Mouse (Mus musculus) bone marrow macrophage, adult 2 months (primary cell): ENCODE results near the gene Olfr1185-ps1. TPM values are rescaled to one million over a fixed set of nuclear protein-coding genes. Genes with fewer than 3 reads are reported as not detected.
"Not testable (repeated sequence)": the region's sequence is repeated elsewhere in the genome, so short reads cannot be mapped to it uniquely, and the experiment has no call there.

Source experiments
- H3K27ac ChIP-seq: 2 replicates; pipeline ENCODE4 v1.5.1; 2012; ENCODE audit warnings: low read depth, low read length; ENCODE audit not compliant: insufficient read depth
- H3K4me1 ChIP-seq: 2 replicates; pipeline ENCODE4 v1.6.1; 2012; ENCODE audit warnings: low read length; ENCODE audit not compliant: control insufficient read depth, insufficient read depth
- H3K4me3 ChIP-seq: 2 replicates; pipeline ENCODE4 v1.5.1; 2012; ENCODE audit warnings: mild to moderate bottlenecking, low read length, moderate library complexity; ENCODE audit not compliant: insufficient read depth
- CTCF ChIP-seq: IDR thresholded peaks from 2 replicates; pipeline ENCODE4 v1.5.1; 2012; ENCODE audit warnings: low read depth, mild to moderate bottlenecking, low read length, moderate library complexity
- POLR2A ChIP-seq: IDR thresholded peaks from 2 replicates; pipeline ENCODE4 v1.6.1; 2012; ENCODE audit warnings: mild to moderate bottlenecking, low read depth, low read length, borderline replicate concordance
- polyA plus RNA-seq: library from polyadenylated mRNA; stranded (reverse); fragments of >200 nt; gene quantifications from 2 replicates; pipeline ENCODE4 v1.2.4, GENCODE M21; 2012; ENCODE audit not compliant: missing spikeins, insufficient read depth, insufficient read length

The Olfr1185-ps1 gene
- not detected in 2 replicates for polyA plus RNA-seq

- no peak within 1 kb of the TSS for H3K27ac ChIP-seq
- no peaks in the 10 kb centered on the region for H3K4me1 ChIP-seq
- no peak for TF ChIP-seq POLR2A
- H3K4me3 ChIP-seq: no peak within 1 kb of the TSS
These were observed at the start of gene Olfr1185-ps1 for GRCm38 (mm10) chr2:88493020-88493419. Gene Olfr1185-ps1 (plus strand): TSS chr2:88493320.

- Histone ChIP-seq H3K4me3 (no peak within 1 kb of the TSS), H3K27ac (no peak within 1 kb of the TSS), H3K4me1 (no peaks in the 10 kb centered on the region)
- no peak for TF ChIP-seq CTCF
- no peak for TF ChIP-seq POLR2A
These were observed 44.1 kb upstream of the Olfr1185-ps1 start, which contains the start of gene Gm13757 for GRCm38 (mm10) chr2:88449031-88449430. Gene Gm13757 (minus strand): TSS chr2:88449131.

- not testable (repeated sequence) for H3K27ac ChIP-seq, H3K4me1 ChIP-seq, H3K4me3 ChIP-seq
These were observed 38.6 kb upstream of the Olfr1185-ps1 start, which contains the start of gene Olfr1183 for GRCm38 (mm10) chr2:88454567-88454966. Gene Olfr1183 (plus strand): TSS chr2:88454867.

- no peak within 1 kb of the TSS for H3K27ac ChIP-seq
- H3K4me3 ChIP-seq: no peak within 1 kb of the TSS
- TF ChIP-seq CTCF (no peak), POLR2A (no peak)
- H3K4me1 ChIP-seq: no peaks in the 10 kb centered on the region
These were observed 9.8 kb upstream of the Olfr1185-ps1 start, which contains the start of gene Olfr1184 for GRCm38 (mm10) chr2:88483298-88483697. Gene Olfr1184 (plus strand): TSS chr2:88483598.

GRCm38 (mm10) chr2:88518251-88518650, 25.1 kb downstream of the Olfr1185-ps1 start, which contains the start of gene Olfr1186:
Gene Olfr1186 (plus strand): TSS chr2:88518551.
- TF ChIP-seq CTCF: no peak
- H3K4me3 ChIP-seq: no peak within 1 kb of the TSS

DNA sequence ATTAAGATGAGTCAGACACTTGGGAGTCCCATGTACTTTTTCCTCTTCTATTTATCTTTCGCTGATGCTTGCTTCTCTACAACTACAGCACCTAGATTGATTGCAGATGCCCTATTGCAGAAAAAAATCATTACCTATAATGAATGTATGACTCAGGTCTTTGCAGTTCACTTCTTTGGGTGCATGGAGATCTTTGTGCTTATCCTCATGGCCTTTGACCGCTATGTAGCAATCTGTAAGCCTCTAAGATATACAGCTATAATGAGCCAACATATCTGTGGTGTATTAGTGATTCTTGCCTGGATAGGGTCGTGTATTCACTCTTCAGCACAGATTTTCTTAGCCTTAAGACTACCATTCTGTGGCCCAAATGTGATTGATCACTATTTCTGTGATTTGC, 32.6 kb downstream of the Olfr1185-ps1 start:
- H3K4me1 ChIP-seq: no peaks in the 10 kb centered on the region
- no peak overlapping the region for H3K27ac ChIP-seq
- H3K4me3 ChIP-seq: no peak overlapping the region
- TF ChIP-seq POLR2A (no peak), CTCF (no peak)

More at GRCm38 (mm10) chr2:88518251-88518650, 25.1 kb downstream of the Olfr1185-ps1 start, which contains the start of gene Olfr1186:
- Histone ChIP-seq H3K4me1 (no peaks in the 10 kb centered on the region), H3K27ac (no peak within 1 kb of the TSS)

Other genes starting within 250 kb of the Olfr1185-ps1 start
- not detected in 2 replicates for gene Olfr1173, start 213.4 kb upstream of the Olfr1185-ps1 start, polyA plus RNA-seq
- not detected in 2 replicates for gene Olfr1174-ps, start 178.2 kb upstream of the Olfr1185-ps1 start, polyA plus RNA-seq
- 0.15 TPM in 1 of 2 replicates, not detected in the other for gene Olfr1175-ps, start 166.1 kb upstream of the Olfr1185-ps1 start, polyA plus RNA-seq
- gene Olfr1176, start 156.6 kb upstream of the Olfr1185-ps1 start, polyA plus RNA-seq: not detected in 2 replicates
- gene Olfr1177-ps, start 146.8 kb upstream of the Olfr1185-ps1 start, polyA plus RNA-seq: not detected in 2 replicates
- gene Olfr1178, start 106.3 kb upstream of the Olfr1185-ps1 start, polyA plus RNA-seq: not detected in 2 replicates
- not detected in 2 replicates for gene Olfr1179, start 86.9 kb upstream of the Olfr1185-ps1 start, polyA plus RNA-seq
- gene Olfr1180, start 74.2 kb upstream of the Olfr1185-ps1 start, polyA plus RNA-seq: not detected in 2 replicates
- not detected in 2 replicates for gene Olfr1181, start 67.1 kb upstream of the Olfr1185-ps1 start, polyA plus RNA-seq
- not detected in 2 replicates for gene Gm13757, start 44.2 kb upstream of the Olfr1185-ps1 start, polyA plus RNA-seq
- 0.07 and 0.13 TPM in 2 replicates for gene Olfr1183, start 38.5 kb upstream of the Olfr1185-ps1 start, polyA plus RNA-seq
- not detected in 2 replicates for gene Olfr1184, start 9.7 kb upstream of the Olfr1185-ps1 start, polyA plus RNA-seq
- gene Olfr1186, start 25.2 kb downstream of the Olfr1185-ps1 start, polyA plus RNA-seq: not detected in 2 replicates
- not detected in 2 replicates for gene Olfr1188, start 63.6 kb downstream of the Olfr1185-ps1 start, polyA plus RNA-seq
- not detected in 2 replicates for gene Olfr1189, start 93.1 kb downstream of the Olfr1185-ps1 start, polyA plus RNA-seq
- gene Olfr1191-ps1, start 147.2 kb downstream of the Olfr1185-ps1 start, polyA plus RNA-seq: 0.12 TPM in 1 of 2 replicates, not detected in the other
- 0.12 TPM in 1 of 2 replicates, not detected in the other for gene Olfr1192-ps1, start 155.2 kb downstream of the Olfr1185-ps1 start, polyA plus RNA-seq
- gene Olfr1193, start 182.3 kb downstream of the Olfr1185-ps1 start, polyA plus RNA-seq: 0.45 TPM in 1 of 2 replicates, not detected in the other
- not detected in 2 replicates for gene Olfr1195, start 195.9 kb downstream of the Olfr1185-ps1 start, polyA plus RNA-seq
- gene Olfr1196, start 211.3 kb downstream of the Olfr1185-ps1 start, polyA plus RNA-seq: not detected in 2 replicates
- gene Olfr1197, start 239.0 kb downstream of the Olfr1185-ps1 start, polyA plus RNA-seq: not detected in 2 replicates